Mouse (Mus musculus) limb, embryonic 14.5 days (tissue): Measurements from ENCODE around the gene Cfap61. TPM values are rescaled to one million over a fixed set of nuclear protein-coding genes. Genes with fewer than 3 reads are reported as not detected.
A peak's percentile ranks its signal among the peaks of the same experiment; 100 is the strongest.
"Not testable (repeated sequence)": the region's sequence is repeated elsewhere in the genome, so short reads cannot be mapped to it uniquely, and the experiment has no call there.

ENCODE experiments used
- ATAC-seq: fragments of 200-750 bp; cut with Nextera tagmentation; 2 replicates; pipeline ENCODE4 v1.8.0; 2017; ENCODE audit warnings: low read depth, moderate number of reproducible peaks, moderate TSS enrichment; ENCODE audit not compliant: low FRiP score
- DNase-seq: peaks from one replicate; pipeline ENCODE4 v3.0.0-alpha.2; 2015; ENCODE audit warnings: low spot score
- H3K27ac ChIP-seq: fragments of 300-500 bp; sonication (generic); replicated peaks from 2 replicates; pipeline ENCODE4 v1.5.1; 2014; ENCODE audit warnings: low read depth, mild to moderate bottlenecking, low read length, moderate library complexity, mixed read lengths
- H3K27me3 ChIP-seq: fragments of 300-500 bp; sonication (generic); 2 replicates; pipeline ENCODE4 v1.6.1; 2014; ENCODE audit warnings: low read length, mixed read lengths; ENCODE audit not compliant: control insufficient read depth, insufficient read depth
- H3K36me3 ChIP-seq: fragments of 300-500 bp; sonication (generic); 2 replicates; pipeline ENCODE4 v1.6.1; 2014; ENCODE audit warnings: mild to moderate bottlenecking, low read length, moderate library complexity, mixed read lengths; ENCODE audit not compliant: control insufficient read depth, insufficient read depth
- H3K4me1 ChIP-seq: fragments of 300-500 bp; sonication (generic); 2 replicates; pipeline ENCODE4 v1.6.1; 2014; ENCODE audit warnings: antibody characterized with exemption, low read length, mixed read lengths; ENCODE audit not compliant: control insufficient read depth, insufficient read depth
- H3K4me2 ChIP-seq: fragments of 300-500 bp; sonication (generic); replicated peaks from 2 replicates; pipeline ENCODE4 v1.6.1; 2014; ENCODE audit warnings: low read depth, mild to moderate bottlenecking, low read length, moderate library complexity; ENCODE audit not compliant: severe bottlenecking
- H3K4me3 ChIP-seq: fragments of 300-500 bp; sonication (generic); replicated peaks from 2 replicates; pipeline ENCODE4 v1.5.1; 2014; ENCODE audit warnings: low read length
- H3K9ac ChIP-seq: fragments of 300-500 bp; sonication (generic); 2 replicates; pipeline ENCODE4 v1.6.1; 2014; ENCODE audit warnings: mild to moderate bottlenecking, low read depth, low read length, moderate library complexity; ENCODE audit not compliant: severe bottlenecking
- H3K9me3 ChIP-seq: fragments of 300-500 bp; sonication (generic); 2 replicates; pipeline ENCODE4 v1.6.1; 2016; ENCODE audit warnings: low read length; ENCODE audit not compliant: control insufficient read depth
- POLR2A ChIP-seq: fragments of 200-500 bp; IDR thresholded peaks from 2 replicates; pipeline ENCODE4 v1.8.0; 2012; ENCODE audit warnings: inconsistent platforms, mild to moderate bottlenecking, moderate library complexity, borderline replicate concordance; ENCODE audit not compliant: insufficient read depth, insufficient read length; ENCODE audit errors: extremely low read depth
- WGBS: fragments of 180-500 bp; shearing (Covaris S2); extraction: QIAGEN DNeasy Blood & Tissue Kit; methylation state at CpG from one replicate; pipeline ENCODE4 v1.1.7; 2014; 5-methylcytosine and 5-hydroxymethylcytosine counted together
- polyA plus RNA-seq, 2 experiments: library from polyadenylated mRNA; depleted of rRNA in 1 of 2; stranded (reverse) in 1 of 2; unstranded in 1 of 2; fragments of >200 nt; fragmentation: Nextera tagmentation in 1 of 2; extraction: Ambion mirVana in 1 of 2; gene quantifications; 2 replicates each; pipeline versions ENCODE4 v1.2.1 to v1.2.3; 2012 to 2014

The Cfap61 gene
- polyA plus RNA-seq, 2 experiments = 0.15 TPM; not detected in 1

DNA sequence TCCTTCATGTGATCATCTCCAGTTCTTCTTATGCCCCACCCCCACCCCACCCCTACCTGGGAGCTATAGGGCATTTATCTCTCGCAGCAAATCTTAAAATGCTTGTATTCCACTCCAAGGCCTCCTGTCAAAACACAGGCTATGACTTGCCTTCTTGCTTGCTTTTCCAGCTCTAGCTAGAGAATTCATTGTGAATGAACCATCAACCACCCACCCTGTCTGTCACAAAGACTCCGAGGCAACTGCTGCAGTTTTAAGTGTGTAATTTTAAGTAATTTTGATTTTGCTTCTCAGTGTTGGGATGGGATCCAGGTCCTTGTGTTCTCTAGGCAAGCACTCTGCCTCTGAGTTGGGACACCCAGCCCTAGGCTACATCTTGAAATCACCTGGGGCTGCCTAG, 44.0 kb upstream of the Cfap61 start:
- TF ChIP-seq POLR2A = no peak
- 72% methylated on average over 2 of the region's 2 CpGs for WGBS
- H3K27ac ChIP-seq = no peak overlapping the region

DNA sequence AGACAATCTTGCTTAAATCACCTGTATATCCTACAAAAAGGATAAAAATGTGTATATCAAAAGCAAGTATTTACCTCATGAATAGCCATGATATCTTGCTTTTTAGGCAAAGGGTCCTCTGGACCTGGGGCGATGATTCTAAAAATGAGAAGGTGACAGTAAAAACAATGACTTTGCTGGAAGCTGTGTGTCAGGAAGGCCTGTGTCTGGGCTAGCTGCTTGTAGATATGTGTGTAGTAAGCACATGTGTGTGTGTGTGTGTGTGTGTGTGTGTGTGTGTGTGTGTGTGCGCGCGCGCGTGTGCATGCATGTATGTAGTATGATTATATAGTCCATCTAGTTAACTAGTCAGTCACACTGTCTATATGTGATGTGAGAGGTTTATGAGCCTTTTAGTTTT, 40.8 kb upstream of the Cfap61 start:
- no peak overlapping the region for H3K4me3 ChIP-seq
- no peaks in the 10 kb centered on the region for H3K9me3 ChIP-seq
- H3K27ac ChIP-seq = no peak overlapping the region
- ATAC-seq (no peak), DNase-seq (no peak)
- H3K9ac ChIP-seq = no peak overlapping the region
- peaks cover 9% of the 10 kb centered on the region for H3K4me1 ChIP-seq
- no peaks in the 10 kb centered on the region for H3K27me3 ChIP-seq
- 100% methylated on average over 6 of the region's 6 CpGs for whole genome bisulfite sequencing
- no peak overlapping the region for H3K4me2 ChIP-seq
- no peak for TF ChIP-seq POLR2A
- no peaks in the 10 kb centered on the region for H3K36me3 ChIP-seq

More for the DNA sequence above, 44.0 kb upstream of the Cfap61 start:
- DNase-seq (no peak), ATAC-seq (no peak)
- H3K9ac ChIP-seq = no peak overlapping the region
- H3K4me2 ChIP-seq = no peak overlapping the region
- no peaks in the 10 kb centered on the region for H3K9me3 ChIP-seq
- peaks cover 24% of the 10 kb centered on the region for H3K4me1 ChIP-seq
- H3K27me3 ChIP-seq = no peaks in the 10 kb centered on the region
- H3K36me3 ChIP-seq = peaks cover 21% of the 10 kb centered on the region
- no peak overlapping the region for H3K4me3 ChIP-seq

- no peak for TF ChIP-seq POLR2A
- H3K9ac ChIP-seq = no peak overlapping the region
- no peaks in the 10 kb centered on the region for H3K9me3 ChIP-seq
- no peak overlapping the region for H3K4me3 ChIP-seq
- H3K4me1 ChIP-seq = no peaks in the 10 kb centered on the region
- no peaks in the 10 kb centered on the region for H3K27me3 ChIP-seq
- H3K36me3 ChIP-seq = no peaks in the 10 kb centered on the region
- no peak overlapping the region for H3K27ac ChIP-seq
- DNase-seq (no peak), ATAC-seq (no peak)
- H3K4me2 ChIP-seq = no peak overlapping the region
- WGBS = 81% methylated on average over 9 of the region's 9 CpGs
Observed at GRCm38 (mm10) chr2:145898106-145898505, 36.5 kb upstream of the Cfap61 start.

DNA sequence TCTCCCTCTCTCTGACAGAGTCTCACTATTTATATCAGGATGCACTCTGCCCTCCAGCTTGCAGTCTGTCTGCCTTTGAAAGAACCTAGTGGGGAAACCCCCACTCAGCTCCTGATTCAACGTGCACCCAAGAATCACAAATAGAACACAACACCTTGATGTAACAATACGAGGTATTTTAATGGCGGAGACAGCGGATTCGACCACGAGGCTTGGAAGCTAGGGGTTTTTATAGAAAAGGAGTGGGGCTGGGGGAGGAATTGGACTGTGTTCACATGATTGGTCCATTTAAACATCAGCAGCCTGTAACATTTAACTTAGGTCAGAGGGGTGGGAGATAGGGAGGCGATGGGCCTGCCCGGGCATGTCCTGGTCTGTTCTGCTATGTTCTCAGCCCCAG, 34.3 kb upstream of the Cfap61 start:
- whole genome bisulfite sequencing = 66% methylated on average over 6 of the region's 8 CpGs

DNA sequence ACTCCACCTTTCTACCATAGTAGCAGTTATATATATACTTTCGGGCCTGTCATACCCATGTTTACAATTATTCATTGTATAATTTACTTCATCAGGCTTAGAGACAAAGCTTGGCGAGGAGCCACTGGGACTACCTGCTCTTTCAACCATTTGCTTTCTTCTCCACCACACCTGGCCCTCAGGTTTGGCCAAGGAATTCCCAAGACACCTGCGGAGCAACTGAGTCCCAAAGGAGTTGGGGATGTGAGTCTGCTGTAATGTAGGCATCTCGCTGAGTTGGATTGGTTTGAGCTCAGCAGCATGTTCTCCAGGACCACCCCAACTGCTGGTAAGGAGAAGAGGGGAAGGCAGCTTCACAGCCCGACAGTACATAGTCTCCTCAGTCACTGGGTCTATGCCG, 32.7 kb upstream of the Cfap61 start, which contains the start of gene Naa20:
Gene Naa20, plus strand, starts transcription at position 239 of the 400 bp plus-strand sequence.
- peaks cover 15% of the 10 kb centered on the region for H3K4me1 ChIP-seq
- no peaks in the 10 kb centered on the region for H3K27me3 ChIP-seq
- peak within 1 kb of the TSS; percentile 71 for H3K4me2 ChIP-seq
- DNase-seq = no peak
- ATAC-seq = no peak
- peak within 1 kb of the TSS; percentile 96 for H3K4me3 ChIP-seq
- WGBS = 88% methylated on average over 6 of the region's 6 CpGs
- peaks cover 7% of the 10 kb centered on the region; the same call in 1 of the 2 replicates for H3K36me3 ChIP-seq
- no peaks in the 10 kb centered on the region for H3K9me3 ChIP-seq
- no peak within 1 kb of the TSS for H3K27ac ChIP-seq
- H3K9ac ChIP-seq = no peak within 1 kb of the TSS
- no peak for TF ChIP-seq POLR2A

More for the DNA sequence above, 34.3 kb upstream of the Cfap61 start:
- H3K4me2 ChIP-seq, H3K36me3 ChIP-seq, H3K27ac ChIP-seq, H3K9ac ChIP-seq, H3K4me3 ChIP-seq, H3K9me3 ChIP-seq, ATAC-seq, DNase-seq, H3K27me3 ChIP-seq: not testable (repeated sequence)
- H3K4me1 ChIP-seq = peaks cover 15% of the 10 kb centered on the region
